Comparison of ENCODE assay signal across 8 mouse cellular contexts in genomic region chr13:11763104-11763503, GRCm38 (mm10).
DNase-seq lines count a peak whose midpoint lies in the region; ATAC-seq and TF ChIP-seq lines count a peak whose summit lies in the region.

No protein-coding gene starts in this region.

- peak; percentile 66 for DNase-seq in hindbrain, embryonic 11.5 days (ENCODE audit: low spot score)
- DNase-seq in urinary bladder, postnatal 14 days (ENCODE audit: low spot score), result peak; percentile 8
- no peak for DNase-seq in urinary bladder, adult 18-20 months (ENCODE audit: low spot score in 2 of 2)
- DNase-seq in embryo, embryonic 10.5 days (ENCODE audit: low spot score), result peak; percentile 66
- DNase-seq in left cerebral cortex, postnatal 10 days (ENCODE audit: extremely low spot score in 1 of 2, low spot score in 2 of 2), result peak; percentile 22 to 35
- DNase-seq in stomach, postnatal 0 days (ENCODE audit: low spot score), result peak; percentile 16

- no peaks in the 10 kb centered on the region for H3K4me1 ChIP-seq in hindbrain, embryonic 11.5 days (replicated peaks; ENCODE audit: control insufficient read depth, insufficient read depth, low read length)
- H3K4me1 ChIP-seq in hindbrain, embryonic 12.5 days, result no peaks in the 10 kb centered on the region
- H3K4me1 ChIP-seq in stomach, postnatal 0 days (replicated peaks; ENCODE audit: control insufficient read depth, insufficient read depth), result no peaks in the 10 kb centered on the region
- no peaks in the 10 kb centered on the region for H3K4me1 ChIP-seq in heart, embryonic 11.5 days (ENCODE audit: control insufficient read depth, insufficient read depth, low read length)

- H3K36me3 ChIP-seq in hindbrain, embryonic 11.5 days (ENCODE audit: control insufficient read depth, insufficient read depth, low read length), result no peaks in the 10 kb centered on the region
- no peaks in the 10 kb centered on the region for H3K36me3 ChIP-seq in hindbrain, embryonic 12.5 days
- H3K36me3 ChIP-seq in stomach, postnatal 0 days (ENCODE audit: control insufficient read depth, insufficient read depth, low read length), result no peaks in the 10 kb centered on the region
- H3K36me3 ChIP-seq in heart, embryonic 11.5 days (ENCODE audit: control insufficient read depth, insufficient read depth, low read length), result 0 out of 2 replicates have a peak, but pooled peaks cover 3% of the 10 kb centered on the region

- H3K27ac ChIP-seq in hindbrain, embryonic 11.5 days (ENCODE audit: low read depth, low read length), result no peak overlapping the region
- no peak overlapping the region for H3K27ac ChIP-seq in hindbrain, embryonic 12.5 days
- H3K27ac ChIP-seq in stomach, postnatal 0 days (replicated peaks), result no peak overlapping the region
- no peak overlapping the region for H3K27ac ChIP-seq in heart, embryonic 11.5 days (ENCODE audit: low read depth, low read length)

- H3K4me2 ChIP-seq in hindbrain, embryonic 11.5 days (replicated peaks; ENCODE audit: low read depth, low read length), result no peak overlapping the region
- H3K4me2 ChIP-seq in hindbrain, embryonic 12.5 days (replicated peaks), result no peak overlapping the region
- no peak overlapping the region for H3K4me2 ChIP-seq in stomach, postnatal 0 days (replicated peaks; ENCODE audit: low read depth)
- no peak overlapping the region for H3K4me2 ChIP-seq in heart, embryonic 11.5 days

- no peak overlapping the region for H3K4me3 ChIP-seq in hindbrain, embryonic 11.5 days (ENCODE audit: low read depth, low read length)
- H3K4me3 ChIP-seq in hindbrain, embryonic 12.5 days, result no peak overlapping the region
- no peak overlapping the region for H3K4me3 ChIP-seq in stomach, postnatal 0 days (ENCODE audit: low read depth, low read length)
- no peak overlapping the region for H3K4me3 ChIP-seq in heart, embryonic 11.5 days (ENCODE audit: low read depth, low read length)

- no peaks in the 10 kb centered on the region for H3K9me3 ChIP-seq in hindbrain, embryonic 11.5 days (ENCODE audit: control insufficient read depth, low read length)
- no peaks in the 10 kb centered on the region for H3K9me3 ChIP-seq in hindbrain, embryonic 12.5 days (replicated peaks)
- H3K9me3 ChIP-seq in stomach, postnatal 0 days (ENCODE audit: control insufficient read depth, low read length), result no peaks in the 10 kb centered on the region
- no peaks in the 10 kb centered on the region for H3K9me3 ChIP-seq in heart, embryonic 11.5 days (replicated peaks; ENCODE audit: control insufficient read depth, low read length)

- 89% methylated on average over 3 of the region's 3 CpGs for WGBS in hindbrain, embryonic 11.5 days
- 83% methylated on average over 3 of the region's 3 CpGs for WGBS in hindbrain, embryonic 12.5 days
- 51% methylated on average over 3 of the region's 3 CpGs for WGBS in stomach, postnatal 0 days
- 70% methylated on average over 3 of the region's 3 CpGs for WGBS in heart, embryonic 11.5 days (ENCODE audit: insufficient replicate concordance)

- intact Hi-C loops in left cerebral cortex, postnatal 10 days (cut with DNase I), result loop anchor here (5.0 kb wide), 1 partner anchor 344 kb away; the partner anchor contains the start of gene Ryr2

- no peaks in the 10 kb centered on the region for H3K27me3 ChIP-seq in hindbrain, embryonic 11.5 days (ENCODE audit: control insufficient read depth, insufficient read depth, low read length)
- no peaks in the 10 kb centered on the region; the same call in 1 of the 2 replicates for H3K27me3 ChIP-seq in hindbrain, embryonic 12.5 days
- no peaks in the 10 kb centered on the region for H3K27me3 ChIP-seq in stomach, postnatal 0 days (ENCODE audit: control insufficient read depth, insufficient read depth, low read length)
- no peaks in the 10 kb centered on the region for H3K27me3 ChIP-seq in heart, embryonic 11.5 days (ENCODE audit: control insufficient read depth, insufficient read depth, low read length)

- ATAC-seq in hindbrain, embryonic 11.5 days (ENCODE audit: low FRiP score), result no peak
- no peak for ATAC-seq in hindbrain, embryonic 12.5 days (ENCODE audit: low FRiP score)
- no peak for ATAC-seq in stomach, postnatal 0 days (ENCODE audit: low FRiP score, low TSS enrichment)
- ATAC-seq in heart, embryonic 11.5 days (replicated peaks; ENCODE audit: insufficient number of reproducible peaks, low FRiP score, low TSS enrichment), result no peak

- peak; percentile 79 for TF ChIP-seq CTCF in stomach, postnatal 0 days (IDR thresholded peaks at IDR 0.05; ENCODE audit: low read depth)

- no peak overlapping the region for H3K9ac ChIP-seq in hindbrain, embryonic 11.5 days (ENCODE audit: low read depth, low read length)
- no peak overlapping the region for H3K9ac ChIP-seq in hindbrain, embryonic 12.5 days
- H3K9ac ChIP-seq in stomach, postnatal 0 days (ENCODE audit: low read length), result no peak overlapping the region
- H3K9ac ChIP-seq in heart, embryonic 11.5 days (ENCODE audit: low read depth, low read length), result no peak overlapping the region

- TF ChIP-seq EP300 in stomach, postnatal 0 days (optimal IDR thresholded peaks at IDR 0.05), result no peak

Comparison
In these comparisons a context has a peak if more than half of its experiments do, and no peak if none do; other contexts are left out.
1. DNase-seq: peak in hindbrain, embryonic 11.5 days (single experiment), urinary bladder, postnatal 14 days (single experiment), embryo, embryonic 10.5 days (single experiment), left cerebral cortex, postnatal 10 days (2 of 2) and stomach, postnatal 0 days (single experiment); none in urinary bladder, adult 18-20 months (0 of 2).